Mouse (Mus musculus): ENCODE results near the gene Cpn1.
A peak's percentile ranks its signal among the peaks of the same experiment; 100 is the strongest.

Cpn1 gene

DNA sequence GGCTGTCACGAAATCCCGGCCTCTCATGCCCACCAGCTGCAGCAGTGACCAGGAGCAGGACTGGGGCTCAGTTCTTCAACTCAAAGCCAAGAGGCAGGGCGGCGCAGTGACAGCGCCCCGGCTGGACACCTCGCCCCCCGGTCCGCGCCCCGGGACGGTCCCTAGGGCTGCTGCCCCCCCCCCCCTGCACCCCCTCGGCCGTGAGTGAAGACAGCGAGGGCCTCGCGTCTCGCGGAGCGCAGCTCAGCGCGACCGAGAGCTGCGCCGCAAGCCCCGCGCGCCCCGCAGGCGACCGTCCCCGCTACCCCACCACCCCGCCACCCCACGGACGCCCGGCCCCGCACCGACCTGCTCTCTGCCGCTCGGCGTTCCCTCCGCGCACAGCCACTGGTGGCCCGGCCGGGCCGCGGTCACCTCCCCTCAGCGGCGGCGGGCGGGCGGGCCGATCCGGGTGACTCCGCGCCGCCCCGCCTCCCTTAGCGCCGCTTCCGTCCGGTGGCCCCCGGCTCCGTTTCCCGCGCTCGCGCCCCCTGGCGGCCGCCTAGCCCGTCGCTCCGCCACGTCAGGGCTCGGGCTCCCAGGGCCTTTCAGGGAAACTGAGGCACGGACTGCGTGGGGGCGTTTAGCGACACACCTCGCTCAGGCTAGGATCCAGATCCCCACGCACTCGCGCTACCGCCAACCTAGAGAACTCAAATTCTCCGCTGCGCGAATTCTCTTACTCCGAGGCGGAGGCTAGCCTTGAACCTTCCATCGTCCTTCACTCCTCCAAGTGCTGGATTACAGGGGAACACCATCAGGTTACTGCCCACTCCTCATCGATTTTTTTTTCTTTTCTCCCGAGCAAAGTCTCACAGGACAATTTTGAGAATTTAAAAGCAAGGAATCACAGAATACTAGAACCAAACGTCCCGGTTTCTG is 46.3 kb downstream of the Cpn1 start, which contains the start of gene Dnmbp:
TSS of gene Dnmbp (minus strand) at position 423 of the 921 bp plus-strand sequence.
- peak; percentile 77 to 95 for DNase-seq (ENCODE audit: low spot score in 2 of 2)

DNA sequence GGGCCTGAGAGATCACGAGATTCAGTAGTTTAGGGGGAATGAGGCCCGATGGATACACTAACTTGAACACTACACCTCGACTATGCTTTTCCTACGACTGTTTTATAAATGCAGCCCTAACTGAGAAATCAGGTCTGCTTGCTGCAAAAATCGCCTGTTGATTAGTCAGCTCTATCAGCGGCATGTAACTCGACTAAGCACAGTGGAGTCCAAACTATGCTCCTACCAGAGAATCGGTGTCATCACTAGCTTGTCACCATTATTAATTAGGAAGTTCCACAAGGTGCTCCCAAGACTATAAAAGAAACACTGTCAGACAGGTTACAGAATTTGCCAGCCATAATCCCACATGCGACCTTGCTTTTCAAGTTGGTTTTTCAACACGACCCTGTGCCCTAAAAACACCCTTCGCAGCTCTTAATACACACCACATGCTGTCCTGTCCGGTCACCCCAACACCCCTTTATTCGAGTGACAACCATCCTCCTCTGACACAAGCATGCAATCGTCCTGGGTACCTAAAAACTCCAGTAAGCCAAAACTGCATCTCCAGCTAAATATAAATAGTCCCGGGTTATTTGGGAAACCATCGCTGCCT is 47.1 kb downstream of the Cpn1 start:
- DNase-seq (ENCODE audit: low spot score in 2 of 2): no peak

DNA sequence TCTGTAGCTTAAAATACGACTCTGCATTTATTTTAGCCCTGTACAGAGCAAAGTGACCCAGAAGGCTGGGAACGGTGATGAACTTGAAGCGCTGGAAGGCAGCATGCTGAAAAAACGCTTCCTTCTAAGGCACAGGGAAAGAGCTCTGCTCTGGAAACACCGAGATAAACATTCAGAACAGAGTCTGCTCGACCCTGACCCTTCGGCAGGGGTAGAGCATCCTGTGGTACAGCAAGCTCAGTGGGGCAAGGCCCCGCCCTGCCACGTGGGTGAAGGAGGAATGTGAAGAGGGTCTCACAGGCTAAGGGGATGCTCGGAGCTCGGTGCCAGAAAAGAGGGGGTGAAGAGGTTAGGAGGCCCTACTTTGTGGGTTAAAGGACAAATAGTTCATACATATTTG is 48.0 kb downstream of the Cpn1 start:
- DNase-seq (ENCODE audit: low spot score in 2 of 2): no peak

DNA sequence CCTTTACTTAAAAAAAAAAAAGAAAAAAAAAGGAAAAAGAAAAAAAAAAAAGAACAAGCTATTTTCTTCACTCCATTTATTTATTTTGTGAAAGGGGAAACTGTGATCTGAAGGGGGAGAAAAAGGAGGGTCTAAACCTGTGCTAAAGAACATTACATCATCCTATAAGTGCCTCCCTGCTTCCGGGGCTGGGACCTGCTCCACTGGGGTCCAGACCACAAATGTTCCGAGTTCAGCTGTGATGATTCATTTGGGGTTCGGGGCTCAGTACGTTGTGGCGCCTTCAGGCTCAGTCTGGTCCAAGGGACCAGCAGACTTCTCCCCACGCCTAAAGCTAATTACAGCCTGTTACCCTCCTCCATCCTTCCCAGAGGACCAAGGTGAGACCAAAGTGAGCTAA is 55.4 kb downstream of the Cpn1 start:
- no peak for DNase-seq (ENCODE audit: low spot score in 2 of 2)

DNA sequence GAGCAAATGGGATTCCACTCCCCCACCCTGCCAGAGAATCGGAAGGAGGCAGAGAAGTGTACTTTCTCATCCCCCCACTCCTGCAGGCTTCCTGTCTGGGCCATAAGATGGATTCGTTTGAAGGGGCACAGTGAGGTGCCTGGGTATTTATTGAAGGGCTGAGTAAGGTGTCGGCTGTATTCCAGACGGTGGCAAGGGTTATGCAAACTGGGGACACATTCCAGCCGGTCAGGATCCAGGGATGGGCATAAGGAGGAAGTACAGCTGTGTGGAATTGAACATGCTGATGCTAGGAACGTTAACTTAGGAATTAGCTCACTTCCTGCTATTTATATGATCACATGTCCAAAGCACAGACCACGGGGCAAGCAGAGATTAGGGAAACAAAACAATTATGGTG is 56.0 kb downstream of the Cpn1 start:
- no peak for DNase-seq (ENCODE audit: low spot score in 2 of 2)

DNA sequence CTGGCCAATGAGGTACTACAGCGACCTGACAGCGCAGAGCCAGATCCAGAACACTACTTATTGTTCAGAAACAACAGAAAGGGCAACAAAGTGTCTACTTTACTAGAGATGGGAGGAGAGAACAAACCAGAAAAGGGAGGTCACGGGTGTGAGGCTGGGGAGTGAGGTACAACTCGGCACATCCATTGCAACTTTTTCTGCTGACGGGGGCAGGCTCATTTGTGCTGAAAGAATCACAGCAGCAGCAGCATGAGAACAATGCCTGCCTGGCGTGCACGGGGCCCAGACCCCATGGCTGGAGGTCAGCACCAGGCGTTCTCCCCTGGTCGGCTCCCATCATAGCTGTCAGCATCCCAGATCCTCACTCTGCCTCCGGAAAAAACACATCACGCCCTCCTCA is 56.5 kb downstream of the Cpn1 start:
- DNase-seq (ENCODE audit: low spot score in 2 of 2): no peak

DNA sequence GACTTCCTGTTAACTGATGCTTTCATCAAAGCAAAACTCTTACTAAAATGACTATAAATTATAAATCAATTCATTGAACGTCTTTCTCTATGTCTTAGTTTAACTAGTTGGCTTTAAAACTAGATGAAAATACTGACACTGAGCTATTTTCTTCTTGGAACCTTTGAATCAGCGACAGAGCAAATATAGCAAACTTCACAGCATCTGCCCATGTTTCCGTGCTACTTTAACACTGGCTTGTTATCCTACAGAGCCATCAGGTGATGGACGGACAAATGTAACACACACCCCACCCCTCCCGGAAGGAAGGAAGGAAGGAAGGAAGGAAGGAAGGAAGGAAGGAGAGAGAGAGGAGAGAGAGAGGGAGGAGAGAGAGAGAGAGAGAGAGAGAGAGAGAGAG is 58.4 kb downstream of the Cpn1 start:
- DNase-seq (ENCODE audit: low spot score in 2 of 2): no peak

DNA sequence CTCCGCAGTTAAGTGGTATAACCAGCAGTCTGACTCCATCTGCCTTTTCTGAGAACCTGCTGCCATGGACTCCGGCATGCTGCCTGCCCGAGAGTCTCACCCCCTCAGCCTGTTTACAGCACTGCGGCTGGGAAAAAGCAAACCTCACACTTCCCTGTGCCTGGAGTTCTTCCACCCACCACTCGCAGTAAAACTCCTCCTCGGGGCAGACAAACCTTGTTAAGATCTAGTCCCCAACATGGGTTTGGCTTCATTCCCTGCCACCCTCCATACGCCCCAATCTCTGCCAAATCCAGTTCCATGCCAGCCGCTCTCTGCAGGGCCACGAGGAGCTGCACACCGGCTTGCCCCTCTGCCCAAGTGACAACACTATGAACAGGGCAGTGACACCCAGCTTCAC is 59.3 kb downstream of the Cpn1 start:
- no peak for DNase-seq (ENCODE audit: low spot score in 2 of 2)

DNA sequence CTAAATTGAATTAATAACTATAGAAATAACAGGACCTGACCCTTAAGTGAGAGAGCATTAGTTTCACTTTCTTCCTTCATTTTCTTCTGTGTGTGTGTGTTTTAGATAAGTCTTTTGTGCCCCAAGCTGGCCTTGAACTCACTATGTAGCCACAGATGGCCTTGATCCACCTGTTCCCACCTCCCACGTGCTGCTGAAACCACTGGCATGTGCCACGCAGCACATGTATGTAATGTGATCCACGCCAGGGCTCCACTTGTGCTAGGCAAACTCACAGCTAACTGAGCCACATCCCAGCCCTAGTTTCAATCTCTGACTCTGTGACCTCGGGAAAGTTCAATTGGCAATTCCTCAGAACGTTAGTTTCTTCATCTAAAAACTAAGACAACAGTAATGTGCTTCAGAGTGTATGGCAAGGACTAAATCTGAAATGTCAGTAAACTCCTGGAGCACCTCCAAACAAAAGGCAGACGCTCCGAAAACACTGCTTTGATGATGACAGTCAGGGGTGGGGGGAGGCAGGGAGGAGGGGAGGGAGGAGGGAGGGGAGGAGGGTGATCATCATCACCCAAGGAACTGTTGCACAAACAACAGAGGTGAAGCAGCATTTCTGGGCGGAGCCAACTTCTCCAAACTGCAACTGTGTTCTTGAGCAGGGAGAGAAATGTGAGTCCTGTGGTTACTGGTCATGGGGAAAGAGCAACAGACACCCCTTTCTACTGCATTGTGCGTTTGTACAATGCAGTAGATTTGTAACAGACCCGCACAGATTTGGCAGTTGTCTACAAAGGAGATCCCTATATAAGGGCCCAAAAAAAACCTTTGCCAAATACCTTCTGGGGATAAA is 60.0 kb downstream of the Cpn1 start:
- no peak for DNase-seq (ENCODE audit: low spot score in 2 of 2)

DNA sequence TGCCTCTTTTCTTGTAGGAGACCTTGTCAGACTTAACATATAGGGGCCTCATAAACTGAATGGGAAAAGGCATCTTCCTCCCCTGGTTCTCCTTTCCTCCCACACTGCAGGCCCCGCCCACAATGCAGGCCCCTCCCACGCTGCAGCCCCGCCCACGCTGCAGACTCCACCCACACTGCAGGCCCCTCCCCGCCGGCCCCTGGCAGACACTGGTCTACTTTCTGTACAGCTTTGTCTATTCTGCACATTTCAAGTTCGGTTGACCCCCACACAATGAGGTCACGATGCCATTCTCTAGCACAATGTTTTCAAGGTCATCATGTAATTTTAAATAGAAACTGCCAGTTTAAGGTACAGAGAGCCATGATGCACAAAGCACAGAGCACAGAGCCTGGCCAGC is 62.0 kb downstream of the Cpn1 start:
- DNase-seq (ENCODE audit: low spot score in 2 of 2): peak in 1 of 2 experiments; percentile 31

DNA sequence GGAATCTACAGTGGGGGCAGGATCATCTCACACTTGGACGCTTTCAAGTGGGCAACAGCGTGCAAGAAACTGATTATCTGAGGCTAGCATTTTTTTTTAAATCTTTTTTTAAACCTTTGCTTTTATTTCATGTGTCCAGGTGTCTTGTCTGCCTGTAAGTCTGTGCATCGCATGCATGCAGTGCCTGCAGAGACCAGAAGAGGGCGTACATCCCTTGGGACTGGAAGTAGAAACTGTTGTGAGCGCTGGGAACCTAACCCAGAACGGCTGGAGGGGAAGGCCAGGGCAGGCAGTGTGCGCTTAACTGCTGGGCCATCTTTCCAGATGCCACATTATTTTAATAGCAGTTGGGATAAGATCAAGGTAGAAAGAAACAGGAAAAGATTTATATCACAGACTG is 63.4 kb downstream of the Cpn1 start:
- DNase-seq (ENCODE audit: low spot score in 2 of 2): no peak

DNA sequence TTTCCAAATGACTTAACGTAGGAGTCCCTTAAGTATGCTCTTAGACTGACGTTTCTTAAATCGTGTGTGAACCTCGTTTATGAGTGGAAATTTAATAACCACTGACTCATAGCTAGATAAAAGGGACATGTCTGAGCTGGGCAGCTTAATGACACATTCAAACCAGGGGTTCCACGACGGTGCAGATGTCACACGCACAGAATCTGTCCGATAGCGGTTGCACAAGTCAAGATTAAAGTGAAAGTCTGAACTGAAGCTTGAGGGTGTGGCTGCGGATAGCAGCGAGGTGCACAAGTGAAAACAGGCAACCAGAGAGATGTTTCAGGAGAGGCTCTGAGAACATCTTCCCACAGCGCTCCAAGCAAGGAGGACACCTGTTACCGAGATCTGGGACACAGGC is 64.9 kb downstream of the Cpn1 start:
- no peak for DNase-seq (ENCODE audit: low spot score in 2 of 2)

DNA sequence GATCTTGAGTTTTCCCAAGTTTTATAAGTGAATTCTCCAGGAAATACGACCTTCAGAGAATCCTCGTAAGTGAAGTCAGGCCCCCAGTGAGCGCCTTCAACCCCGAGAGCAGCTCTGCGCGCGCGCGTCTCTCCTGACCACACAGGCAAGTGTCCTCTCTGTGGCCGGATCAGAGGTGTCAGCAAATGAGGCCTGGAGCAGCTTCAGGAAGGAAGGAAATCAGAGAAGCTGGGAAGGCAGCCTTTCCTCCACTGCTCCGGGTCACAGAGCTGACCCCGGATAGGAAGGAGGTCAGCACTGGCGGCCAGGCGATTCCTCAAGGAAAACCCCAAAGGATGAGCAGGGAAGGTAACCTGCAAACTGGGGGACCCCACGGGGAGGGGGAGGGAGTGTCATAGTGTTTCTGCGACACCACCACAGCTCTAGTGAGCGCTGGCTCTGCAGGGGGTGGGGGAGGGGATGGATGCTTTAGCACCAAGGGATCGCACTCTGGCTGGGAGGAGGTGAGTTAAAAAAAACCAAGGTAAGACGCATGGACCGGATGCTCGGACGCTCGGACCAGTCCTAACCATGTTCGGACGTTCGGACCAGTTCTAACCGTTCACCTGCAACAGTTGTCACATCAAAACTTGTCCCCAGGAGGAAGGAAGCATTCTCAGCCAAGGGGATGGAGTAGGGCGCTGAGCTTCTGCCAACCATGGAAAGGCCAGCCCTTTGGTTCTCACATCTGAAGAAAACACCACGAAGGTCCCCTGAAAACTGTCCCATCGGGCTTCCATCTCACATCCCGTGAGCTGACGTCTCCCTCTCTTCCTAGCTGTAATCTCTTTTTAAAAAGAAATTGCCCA is 65.7 kb downstream of the Cpn1 start:
- DNase-seq (ENCODE audit: low spot score in 2 of 2): no peak

DNA sequence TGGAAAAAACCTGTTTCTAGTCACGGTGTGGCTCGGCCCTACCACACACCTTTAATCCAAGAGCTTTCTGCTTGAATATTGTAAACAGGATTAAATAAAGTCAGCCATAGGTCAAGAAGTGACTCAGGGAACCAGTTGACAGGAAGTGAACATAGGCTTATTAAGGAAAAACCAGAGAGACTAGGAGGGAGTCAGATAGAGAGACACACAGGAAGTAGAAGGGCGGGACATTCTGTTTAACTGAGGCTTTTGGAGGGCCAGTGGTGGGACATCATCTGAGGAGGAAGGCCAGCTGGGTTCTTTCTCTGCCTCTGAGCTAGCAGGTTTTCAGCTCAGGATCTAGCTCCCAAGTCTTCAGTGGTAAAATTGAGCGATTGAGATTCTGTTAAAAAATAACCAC is 66.5 kb downstream of the Cpn1 start:
- no peak for DNase-seq (ENCODE audit: low spot score in 2 of 2)

DNA sequence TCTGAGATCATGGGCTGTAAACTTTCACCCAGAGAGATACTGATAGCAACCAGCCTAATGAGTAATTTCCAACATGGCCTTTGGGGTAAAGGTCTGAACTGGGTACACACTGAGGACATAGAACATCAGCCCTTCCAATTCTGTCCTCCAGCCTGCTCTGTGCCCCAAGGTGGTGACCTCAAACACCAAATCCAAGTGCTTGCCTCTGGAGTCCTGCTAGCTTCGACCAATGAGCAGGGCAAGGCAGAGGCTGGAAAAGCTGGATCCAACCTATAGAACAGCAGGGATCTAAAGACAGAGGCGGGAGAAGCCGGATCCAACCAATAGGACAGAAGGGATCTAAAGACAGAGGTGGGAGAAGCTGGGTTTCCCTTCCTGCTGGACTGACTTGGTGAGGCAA is 67.5 kb downstream of the Cpn1 start:
- no peak for DNase-seq (ENCODE audit: low spot score in 2 of 2)

DNA sequence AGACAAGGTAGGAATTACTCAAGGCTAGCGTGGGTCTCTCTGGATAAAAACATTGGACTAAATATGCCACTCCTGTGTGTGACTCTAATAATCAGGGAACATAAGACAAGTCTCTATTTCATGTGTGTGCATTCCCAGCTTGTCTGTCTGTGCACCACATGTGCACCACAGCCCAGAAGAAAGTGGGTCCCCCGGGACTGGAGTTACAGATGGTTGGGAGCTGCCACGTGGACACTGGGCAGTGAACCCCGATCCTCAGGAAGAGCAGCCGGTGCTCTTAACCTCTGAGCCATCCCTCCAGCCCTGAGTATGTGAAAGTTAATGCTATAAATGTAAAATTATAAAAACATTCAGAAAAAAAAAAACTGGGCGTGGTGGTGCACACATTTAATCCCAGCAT is 68.6 kb downstream of the Cpn1 start:
- no peak for DNase-seq (ENCODE audit: low spot score in 2 of 2)

DNA sequence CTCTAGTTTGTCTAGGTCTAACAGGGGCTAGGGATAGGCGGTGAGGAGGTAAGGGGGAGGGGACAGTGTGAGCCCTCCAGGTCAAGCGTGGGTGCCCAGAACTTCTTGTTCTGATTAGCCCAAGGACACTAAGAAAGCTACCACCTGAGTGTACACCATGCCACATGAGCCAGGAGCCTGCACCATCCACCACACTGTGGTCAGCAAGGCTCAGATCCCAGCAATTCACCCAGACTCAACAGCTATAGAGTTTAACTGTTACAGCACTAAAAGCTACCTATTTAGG is 69.0 kb downstream of the Cpn1 start:
- DNase-seq (ENCODE audit: low spot score in 2 of 2): no peak

DNA sequence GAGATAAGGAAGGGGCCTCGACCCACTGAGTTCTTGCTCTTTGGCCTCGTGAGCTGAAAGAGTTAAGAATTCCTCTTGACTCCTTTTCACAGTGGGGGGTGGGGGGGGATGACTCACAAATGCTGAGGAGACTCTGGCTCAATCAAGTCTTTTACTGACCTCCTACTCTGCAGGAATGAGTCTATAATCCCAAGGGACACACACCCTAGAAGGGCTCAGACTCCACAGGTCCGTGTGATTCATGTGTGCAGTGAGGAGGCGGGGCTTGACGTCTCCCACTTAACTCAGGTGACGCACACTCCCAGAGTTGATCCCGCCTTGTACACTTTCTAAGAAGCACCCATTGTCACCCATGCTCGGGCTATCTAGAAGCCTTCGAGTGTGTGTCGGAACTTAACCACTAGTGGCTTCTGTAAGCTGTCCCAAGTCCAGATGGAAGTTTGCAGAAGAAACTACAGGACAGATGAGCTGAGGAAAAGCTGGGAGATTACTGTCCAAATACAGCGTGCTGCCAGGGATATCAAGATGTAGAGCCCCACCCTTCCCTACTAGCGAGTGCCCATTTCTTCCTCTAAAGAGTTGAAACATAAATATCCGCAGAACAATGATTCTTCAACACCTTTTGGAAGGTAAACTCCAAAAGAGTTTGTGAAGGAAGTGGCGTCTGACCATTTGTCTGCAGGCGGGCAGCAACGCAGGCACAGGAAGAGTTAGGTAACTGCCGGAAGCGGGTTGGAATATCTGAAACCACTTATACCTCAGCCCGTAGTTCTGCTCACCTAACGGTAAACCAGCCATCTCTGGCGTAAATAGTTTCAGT is 69.6 kb downstream of the Cpn1 start:
- no peak for DNase-seq (ENCODE audit: low spot score in 2 of 2)

DNA sequence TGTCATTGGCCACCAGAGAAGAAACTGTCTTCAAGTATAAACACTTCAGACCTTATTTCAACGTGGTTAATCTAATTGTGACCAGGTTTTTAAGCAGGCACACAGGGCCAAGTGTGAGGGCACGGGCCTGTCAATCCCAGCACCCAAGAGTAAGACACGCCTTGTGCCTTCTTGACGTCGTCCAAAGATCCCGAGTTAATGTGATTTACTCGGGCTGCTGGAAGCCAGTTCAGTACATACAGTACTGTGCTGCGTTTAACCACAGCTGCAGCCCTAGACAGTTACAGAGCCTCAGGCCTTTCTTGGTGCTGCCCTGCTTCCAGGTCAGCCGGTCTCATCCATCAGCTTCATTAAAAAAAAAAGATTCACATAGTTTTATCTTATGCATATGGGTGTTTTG is 70.9 kb downstream of the Cpn1 start:
- no peak for DNase-seq (ENCODE audit: low spot score in 2 of 2)

DNA sequence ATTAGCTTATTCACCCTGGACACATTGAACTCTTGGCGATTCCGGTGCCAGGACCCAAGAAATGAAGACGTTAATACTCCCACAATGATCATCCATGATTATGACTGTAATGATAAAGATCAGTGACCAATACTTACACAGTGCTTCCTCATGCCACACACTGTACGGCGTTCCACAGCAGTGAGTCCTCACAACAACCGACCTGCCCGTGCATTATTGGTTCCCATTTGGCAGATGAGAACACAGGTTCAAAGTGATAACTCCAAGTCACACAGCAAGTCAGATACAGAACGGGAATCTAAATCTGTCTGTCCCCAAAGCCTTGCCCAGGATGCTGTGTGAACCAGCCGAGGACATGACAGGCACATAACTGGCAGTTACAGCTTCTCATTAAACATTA is 71.4 kb downstream of the Cpn1 start:
- DNase-seq (ENCODE audit: low spot score in 2 of 2): no peak

Data from spleen, postnatal 4 days (tissue).